Mouse (Mus musculus) limb, embryonic 12.5 days (tissue): Measurements from ENCODE around the gene Eef1e1. TPM values are rescaled to one million over a fixed set of nuclear protein-coding genes. Genes with fewer than 3 reads are reported as not detected.

Source experiments
- ATAC-seq: fragments of 200-750 bp; cut with Nextera tagmentation; 2 replicates; pipeline ENCODE4 v1.8.0; 2017; ENCODE audit warnings: low read depth, moderate TSS enrichment; ENCODE audit not compliant: insufficient number of reproducible peaks, insufficient read depth, low FRiP score, low TSS enrichment
- H3K27ac ChIP-seq: fragments of 300-500 bp; sonication (generic); 2 replicates; pipeline ENCODE4 v1.5.1; 2016; ENCODE audit warnings: mild to moderate bottlenecking, moderate library complexity
- H3K27me3 ChIP-seq: fragments of 300-500 bp; sonication (generic); 2 replicates; pipeline ENCODE4 v1.6.1; 2016; ENCODE audit warnings: mild to moderate bottlenecking, moderate library complexity
- H3K36me3 ChIP-seq: fragments of 300-500 bp; sonication (generic); 2 replicates; pipeline ENCODE4 v1.6.1; 2016; ENCODE audit warnings: mild to moderate bottlenecking, moderate library complexity
- H3K4me1 ChIP-seq: fragments of 300-500 bp; sonication (generic); replicated peaks from 2 replicates; pipeline ENCODE4 v1.6.1; 2016
- H3K4me2 ChIP-seq: fragments of 300-500 bp; sonication (generic); 2 replicates; pipeline ENCODE4 v1.6.1; 2016; ENCODE audit warnings: mild to moderate bottlenecking, moderate library complexity
- H3K4me3 ChIP-seq: fragments of 300-500 bp; sonication (generic); replicated peaks from 2 replicates; pipeline ENCODE4 v1.5.1; 2016; ENCODE audit warnings: mild to moderate bottlenecking
- H3K9ac ChIP-seq: fragments of 300-500 bp; sonication (generic); replicated peaks from 2 replicates; pipeline ENCODE4 v1.6.1; 2016; ENCODE audit warnings: mild to moderate bottlenecking, moderate library complexity
- H3K9me3 ChIP-seq: fragments of 300-500 bp; sonication (generic); 2 replicates; pipeline ENCODE4 v1.6.1; 2016; ENCODE audit warnings: mild to moderate bottlenecking, moderate library complexity
- WGBS: fragments of 180-500 bp; shearing (Covaris S2); methylation state at CpG from one replicate; pipeline ENCODE4 v1.1.7; 2016; 5-methylcytosine and 5-hydroxymethylcytosine counted together
- polyA plus RNA-seq: library from polyadenylated mRNA; unstranded; fragments of >200 nt; fragmentation: Nextera tagmentation; extraction: Ambion mirVana; gene quantifications from 2 replicates; pipeline ENCODE4 v1.2.1, GENCODE M21; 2016

The Eef1e1 gene
- polyA plus RNA-seq, 1 experiment from 2014 or later, result 47.3 TPM

- Histone ChIP-seq H3K27me3 (no peaks in the 10 kb centered on the region), H3K9me3 (no peaks in the 10 kb centered on the region), H3K4me3 (no peak overlapping the region), H3K9ac (no peak overlapping the region), H3K4me2 (no peak overlapping the region), H3K36me3 (peaks cover 27% of the 10 kb centered on the region; the same call in 1 of the 2 replicates), H3K4me1 (no peaks in the 10 kb centered on the region), H3K27ac (no peak overlapping the region)
- ATAC-seq, result no peak
- 85% methylated on average over 6 of the region's 6 CpGs for WGBS
Measured at GRCm38 (mm10) chr13:38605353-38605752, 53.5 kb downstream of the Eef1e1 start.

DNA sequence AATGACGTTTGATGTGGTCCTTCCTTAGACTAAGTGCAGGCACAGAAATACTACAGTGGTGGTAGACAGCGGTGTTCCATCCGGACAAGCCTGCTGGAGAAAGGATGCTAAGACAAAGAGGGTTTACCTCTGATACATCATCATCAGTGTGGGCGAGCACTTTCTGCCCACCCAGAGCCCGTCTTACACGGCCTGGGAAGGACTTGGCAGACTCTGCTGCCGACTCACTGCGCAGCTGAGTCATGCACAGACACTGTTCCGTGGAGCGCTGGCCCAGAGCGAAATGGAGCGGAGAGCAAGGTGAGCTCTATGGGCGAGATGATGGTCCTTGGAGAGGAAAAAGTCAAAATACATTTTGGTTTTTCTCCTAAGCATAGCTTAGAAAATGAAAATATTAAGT, 55.9 kb downstream of the Eef1e1 start:
- Histone ChIP-seq H3K27me3 (no peaks in the 10 kb centered on the region), H3K36me3 (peaks cover 24% of the 10 kb centered on the region; the same call in 1 of the 2 replicates), H3K4me1 (no peaks in the 10 kb centered on the region), H3K9me3 (no peaks in the 10 kb centered on the region), H3K9ac (no peak overlapping the region), H3K27ac (no peak overlapping the region), H3K4me2 (no peak overlapping the region), H3K4me3 (no peak overlapping the region)
- whole genome bisulfite sequencing, result 90% methylated on average over 13 of the region's 13 CpGs
- ATAC-seq, result no peak

GRCm38 (mm10) chr13:38602243-38602832, 56.5 kb downstream of the Eef1e1 start:
- 82% methylated on average over 17 of the region's 17 CpGs for WGBS
- H3K9me3 ChIP-seq, result no peaks in the 10 kb centered on the region
- peaks cover 23% of the 10 kb centered on the region; the same call in 1 of the 2 replicates for H3K36me3 ChIP-seq
- no peak for ATAC-seq
- H3K4me2 ChIP-seq, result no peak overlapping the region
- no peaks in the 10 kb centered on the region for H3K27me3 ChIP-seq
- no peak overlapping the region for H3K4me3 ChIP-seq
- H3K4me1 ChIP-seq, result no peaks in the 10 kb centered on the region
- H3K27ac ChIP-seq, result no peak overlapping the region
- H3K9ac ChIP-seq, result no peak overlapping the region

DNA sequence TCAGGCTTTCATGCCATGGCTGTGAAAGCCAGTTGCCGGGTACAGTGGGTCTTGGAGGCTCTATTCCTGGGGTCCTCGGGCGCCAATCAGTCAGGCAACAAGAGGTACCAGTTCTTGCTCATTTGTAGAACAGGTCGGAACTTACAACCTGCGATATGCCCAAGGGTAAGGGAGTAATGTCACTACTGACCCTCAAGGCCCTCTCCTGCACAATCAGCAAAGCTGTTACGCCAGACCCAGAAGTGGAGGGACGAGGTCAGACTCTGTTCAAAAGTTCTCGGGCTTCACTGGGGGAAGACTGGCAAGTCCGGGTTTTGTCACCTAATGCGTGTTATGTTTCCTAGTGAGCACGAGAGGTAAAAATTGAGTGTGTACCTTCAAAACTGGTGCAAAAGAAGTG, 58.0 kb downstream of the Eef1e1 start:
- Histone ChIP-seq H3K27me3 (no peaks in the 10 kb centered on the region), H3K4me2 (no peak overlapping the region), H3K9me3 (no peaks in the 10 kb centered on the region), H3K27ac (no peak overlapping the region), H3K4me3 (no peak overlapping the region), H3K36me3 (peaks cover 17% of the 10 kb centered on the region; the same call in 1 of the 2 replicates), H3K4me1 (no peaks in the 10 kb centered on the region), H3K9ac (no peak overlapping the region)
- ATAC-seq, result no peak
- WGBS, result 89% methylated on average over 11 of the region's 11 CpGs

GRCm38 (mm10) chr13:38597076-38597475, 61.8 kb downstream of the Eef1e1 start:
- H3K4me3 ChIP-seq, result no peak overlapping the region
- no peaks in the 10 kb centered on the region for H3K9me3 ChIP-seq
- ATAC-seq, result no peak
- no peaks in the 10 kb centered on the region for H3K27me3 ChIP-seq
- H3K4me1 ChIP-seq, result no peaks in the 10 kb centered on the region
- WGBS, result 80% methylated on average over 3 of the region's 3 CpGs
- H3K36me3 ChIP-seq, result 0 out of 2 replicates have a peak, but pooled peaks cover 1% of the 10 kb centered on the region
- H3K9ac ChIP-seq, result no peak overlapping the region
- H3K4me2 ChIP-seq, result no peak overlapping the region
- no peak overlapping the region for H3K27ac ChIP-seq

DNA sequence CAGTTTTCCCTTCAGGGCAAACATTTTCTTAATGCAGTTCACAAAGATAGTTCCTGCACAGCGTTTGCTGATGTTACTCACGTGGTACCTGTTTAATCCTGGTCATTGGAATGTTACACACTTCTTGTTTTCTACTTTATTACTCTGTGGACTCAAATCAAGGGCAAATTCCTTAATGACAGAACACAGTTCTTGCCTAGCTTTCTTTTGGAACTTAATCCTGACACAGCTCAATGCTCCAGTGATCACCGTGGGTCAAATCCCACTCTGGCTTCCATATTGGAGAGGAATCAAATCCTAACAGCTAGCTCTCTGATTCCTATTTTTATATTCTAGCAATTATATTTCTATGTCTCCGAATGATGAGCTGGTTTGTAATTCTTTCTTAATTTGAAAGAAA, 62.4 kb downstream of the Eef1e1 start:
- whole genome bisulfite sequencing, result 75% methylated on average over 4 of the region's 4 CpGs
- ATAC-seq, result no peak
- no peaks in the 10 kb centered on the region for H3K4me1 ChIP-seq
- H3K4me3 ChIP-seq, result no peak overlapping the region
- H3K9me3 ChIP-seq, result no peaks in the 10 kb centered on the region
- no peak overlapping the region for H3K9ac ChIP-seq
- no peak overlapping the region for H3K4me2 ChIP-seq
- no peaks in the 10 kb centered on the region for H3K36me3 ChIP-seq
- no peak overlapping the region for H3K27ac ChIP-seq
- no peaks in the 10 kb centered on the region for H3K27me3 ChIP-seq

Other genes with a start within 250 kb of the Eef1e1 start
- gene Txndc5, start 130.2 kb downstream of the Eef1e1 start, polyA plus RNA-seq, result 180 and 196 TPM in 2 replicates
- 26.8 and 27.1 TPM in 2 replicates for gene Bloc1s5, start 23.9 kb downstream of the Eef1e1 start, polyA plus RNA-seq